Mouse (Mus musculus) 416B (cell line): Measurements from ENCODE around the gene Pomc.
A peak's percentile ranks its signal among the peaks of the same experiment; 100 is the strongest.
"Not testable (repeated sequence)": the region's sequence is repeated elsewhere in the genome, so short reads cannot be mapped to it uniquely, and the experiment has no call there.

Experiments
- DNase-seq: peaks from one replicate; pipeline ENCODE4 v3.0.0; 2011; ENCODE audit warnings: low read depth

Pomc gene

GRCm38 (mm10) chr12:3954651-3955050, at the start of gene Pomc:
Gene Pomc (plus strand): TSS chr12:3954951.
- DNase-seq = no peak

- no peak for DNase-seq
Observed at GRCm38 (mm10) chr12:3905436-3905835, 49.3 kb upstream of the Pomc start.

- no peak for DNase-seq
Observed at GRCm38 (mm10) chr12:3906308-3906707, 48.4 kb upstream of the Pomc start.

GRCm38 (mm10) chr12:3907008-3907407, 47.7 kb upstream of the Pomc start:
- DNase-seq = no peak

GRCm38 (mm10) chr12:3907418-3907817, 47.3 kb upstream of the Pomc start:
- no peak for DNase-seq

GRCm38 (mm10) chr12:3910466-3911093, 44.2 kb upstream of the Pomc start:
- DNase-seq = no peak

GRCm38 (mm10) chr12:3911831-3912348, 42.9 kb upstream of the Pomc start:
- no peak for DNase-seq

GRCm38 (mm10) chr12:3915852-3916251, 38.9 kb upstream of the Pomc start:
- no peak for DNase-seq

GRCm38 (mm10) chr12:3917668-3918341, 36.9 kb upstream of the Pomc start:
- no peak for DNase-seq

GRCm38 (mm10) chr12:3918577-3918976, 36.2 kb upstream of the Pomc start:
- no peak for DNase-seq

GRCm38 (mm10) chr12:3919423-3919822, 35.3 kb upstream of the Pomc start:
- DNase-seq = no peak

- peak; percentile 65 for DNase-seq
Observed at GRCm38 (mm10) chr12:3926127-3926526, 28.6 kb upstream of the Pomc start.

GRCm38 (mm10) chr12:3928841-3929240, 25.9 kb upstream of the Pomc start:
- peak; percentile 44 for DNase-seq

GRCm38 (mm10) chr12:3930090-3930865, 24.5 kb upstream of the Pomc start:
- not testable (repeated sequence) for DNase-seq

- no peak for DNase-seq
Observed at GRCm38 (mm10) chr12:3942026-3942425, 12.7 kb upstream of the Pomc start.

GRCm38 (mm10) chr12:3944454-3945073, 10.2 kb upstream of the Pomc start:
- no peak for DNase-seq

GRCm38 (mm10) chr12:3947503-3947902, 7.2 kb upstream of the Pomc start:
- no peak for DNase-seq

GRCm38 (mm10) chr12:3955371-3955770, 620 bp downstream of the Pomc start:
- DNase-seq = peak; percentile 54

- DNase-seq = peak; percentile 31
Observed at GRCm38 (mm10) chr12:3956351-3956750, 1.6 kb downstream of the Pomc start.

GRCm38 (mm10) chr12:3959791-3960543, 5.2 kb downstream of the Pomc start:
- DNase-seq = no peak

GRCm38 (mm10) chr12:3960553-3960952, 5.8 kb downstream of the Pomc start:
- DNase-seq = no peak

- no peak for DNase-seq
Observed at GRCm38 (mm10) chr12:3967196-3967595, 12.4 kb downstream of the Pomc start.
